Mouse (Mus musculus) limb, embryonic 11.5 days (tissue): Measurements from ENCODE around the gene Awat1. TPM values are rescaled to one million over a fixed set of nuclear protein-coding genes. Genes with fewer than 3 reads are reported as not detected.
A peak's percentile ranks its signal among the peaks of the same experiment; 100 is the strongest.

Experiments used
- ATAC-seq: fragments of 200-750 bp; cut with Nextera tagmentation; 2 replicates; pipeline ENCODE4 v1.8.0; 2017; ENCODE audit warnings: low read depth; ENCODE audit not compliant: insufficient number of reproducible peaks, low FRiP score, low TSS enrichment
- DNase-seq: peaks from one replicate; pipeline ENCODE4 v3.0.0-alpha.2; 2015; ENCODE audit warnings: low spot score
- H3K27ac ChIP-seq: fragments of 300-500 bp; sonication (generic); replicated peaks from 2 replicates; pipeline ENCODE4 v1.5.1; 2014; ENCODE audit warnings: low read depth, mild to moderate bottlenecking, low read length
- H3K27me3 ChIP-seq: fragments of 300-500 bp; sonication (generic); 2 replicates; pipeline ENCODE4 v1.6.1; 2014; ENCODE audit warnings: mild to moderate bottlenecking, low read length, mixed read lengths; ENCODE audit not compliant: control insufficient read depth, insufficient read depth
- H3K36me3 ChIP-seq: fragments of 300-500 bp; sonication (generic); 2 replicates; pipeline ENCODE4 v1.6.1; 2014; ENCODE audit warnings: mild to moderate bottlenecking, low read length, moderate library complexity, mixed read lengths; ENCODE audit not compliant: control insufficient read depth, insufficient read depth
- H3K4me1 ChIP-seq: fragments of 300-500 bp; sonication (generic); 2 replicates; pipeline ENCODE4 v1.6.1; 2014; ENCODE audit warnings: low read length, mixed read lengths; ENCODE audit not compliant: control insufficient read depth, insufficient read depth
- H3K4me2 ChIP-seq: fragments of 300-500 bp; sonication (generic); 2 replicates; pipeline ENCODE4 v1.6.1; 2014; ENCODE audit warnings: low read depth, mild to moderate bottlenecking, moderate library complexity; ENCODE audit not compliant: severe bottlenecking
- H3K4me3 ChIP-seq: fragments of 300-500 bp; sonication (generic); 2 replicates; pipeline ENCODE4 v1.5.1; 2014; ENCODE audit warnings: low read depth, low read length
- H3K9ac ChIP-seq: fragments of 300-500 bp; sonication (generic); 2 replicates; pipeline ENCODE4 v1.6.1; 2014; ENCODE audit warnings: mild to moderate bottlenecking, low read length
- H3K9me3 ChIP-seq: fragments of 300-500 bp; sonication (generic); 2 replicates; pipeline ENCODE4 v1.6.1; 2016; ENCODE audit warnings: low read length; ENCODE audit not compliant: control insufficient read depth
- WGBS: fragments of 180-500 bp; shearing (Covaris S2); extraction: QIAGEN DNeasy Blood & Tissue Kit; methylation state at CpG from one replicate; pipeline ENCODE4 v1.1.7; 2014; 5-methylcytosine and 5-hydroxymethylcytosine counted together
- polyA plus RNA-seq: library from polyadenylated mRNA; unstranded; fragments of >200 nt; fragmentation: Nextera tagmentation; extraction: Ambion mirVana; gene quantifications from 2 replicates; pipeline ENCODE4 v1.2.1, GENCODE M21; 2014

The Awat1 gene
- polyA plus RNA-seq, 1 experiment from 2014 or later = not detected

DNA sequence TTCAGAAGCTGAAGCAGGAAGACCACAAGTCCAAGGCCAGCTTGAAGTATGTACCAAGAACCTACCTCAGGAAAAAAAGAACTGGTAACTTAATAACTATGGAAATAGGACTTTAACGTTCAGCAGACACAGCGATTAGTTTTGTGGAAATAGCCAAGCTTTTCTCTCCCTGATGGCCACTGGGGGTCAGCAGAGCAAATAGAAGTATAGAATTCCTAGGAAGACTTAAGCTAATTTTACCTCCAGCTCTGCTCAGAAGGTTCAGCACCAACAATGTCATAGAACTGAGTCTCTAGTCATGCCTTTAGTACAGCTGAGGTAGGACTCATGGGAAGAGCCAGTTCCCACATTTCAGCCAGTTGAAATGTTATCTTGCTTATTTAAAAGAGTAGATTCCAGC, 49.3 kb downstream of the Awat1 start:
- H3K27ac ChIP-seq = no peak overlapping the region
- H3K27me3 ChIP-seq = peaks cover 7% of the 10 kb centered on the region

DNA sequence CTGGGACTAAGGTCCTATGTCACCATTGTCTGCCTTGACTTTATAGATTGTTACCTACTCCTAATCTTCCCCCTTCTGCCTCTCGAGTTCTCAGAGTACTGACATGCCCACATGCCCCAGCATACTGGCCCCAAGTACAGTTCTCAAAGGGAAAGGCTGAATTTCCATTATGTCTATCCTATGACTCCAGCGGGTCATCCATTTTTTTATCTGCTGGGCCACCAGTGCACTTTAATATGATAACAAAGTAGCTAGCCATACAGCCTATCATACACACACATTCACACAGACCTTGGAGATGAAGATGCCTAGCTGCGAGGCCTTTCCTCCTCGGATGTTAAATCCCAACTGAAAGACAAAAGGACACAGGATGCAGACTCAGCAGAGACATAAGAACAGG, 52.2 kb downstream of the Awat1 start:
- DNase-seq (no peak), ATAC-seq (no peak)
- H3K4me3 ChIP-seq = no peak overlapping the region
- no peak overlapping the region for H3K27ac ChIP-seq
- H3K36me3 ChIP-seq = no peaks in the 10 kb centered on the region
- H3K4me1 ChIP-seq = no peaks in the 10 kb centered on the region
- H3K9me3 ChIP-seq = no peaks in the 10 kb centered on the region
- no peak overlapping the region for H3K9ac ChIP-seq
- H3K4me2 ChIP-seq = no peak overlapping the region
- 94% methylated on average over 4 of the region's 4 CpGs for WGBS
- H3K27me3 ChIP-seq = peaks cover 5% of the 10 kb centered on the region

More for the DNA sequence above, 49.3 kb downstream of the Awat1 start:
- Histone ChIP-seq H3K36me3 (no peaks in the 10 kb centered on the region), H3K4me3 (no peak overlapping the region), H3K9ac (no peak overlapping the region), H3K4me2 (no peak overlapping the region), H3K9me3 (no peaks in the 10 kb centered on the region), H3K4me1 (no peaks in the 10 kb centered on the region)
- WGBS = 79% methylated on average over 2 of the region's 2 CpGs
- ATAC-seq (no peak), DNase-seq (no peak)

DNA sequence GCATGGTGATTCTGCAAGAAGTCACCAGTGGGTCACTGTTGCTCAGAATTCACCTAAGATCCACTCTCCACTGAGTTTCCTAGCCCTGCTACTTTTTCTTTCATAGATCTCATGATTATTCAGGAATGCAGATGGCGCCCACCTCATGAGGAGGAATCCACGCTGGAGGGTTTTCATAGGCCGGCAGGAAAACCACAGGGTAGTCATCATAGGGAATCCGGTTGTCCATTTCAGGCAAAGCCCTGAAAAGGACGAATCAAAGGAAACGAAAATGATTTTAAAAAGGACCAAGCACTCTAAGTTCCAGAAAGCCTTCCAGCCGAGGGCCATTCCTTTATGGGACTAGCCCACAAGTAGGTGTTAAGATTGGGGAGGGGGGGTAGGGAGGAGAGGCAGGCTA, 53.1 kb downstream of the Awat1 start:
- H3K4me1 ChIP-seq = no peaks in the 10 kb centered on the region
- ATAC-seq = 0 out of 2 replicates have a peak, but pooled peaks have one; percentile 12
- WGBS = 40% methylated on average over 7 of the region's 7 CpGs

DNA sequence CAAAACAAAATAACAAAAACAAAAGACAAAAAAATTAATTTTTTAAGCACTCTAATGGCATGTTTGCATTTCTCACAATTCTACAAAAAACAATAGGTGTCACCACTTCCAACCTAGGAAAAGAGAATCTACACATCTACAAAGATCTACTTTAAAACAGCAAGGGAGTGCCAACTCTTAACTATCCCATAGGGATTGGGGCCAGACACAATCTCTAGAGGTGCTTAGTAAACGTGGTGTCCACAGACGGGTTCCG, 53.4 kb downstream of the Awat1 start, which contains the start of gene Kif4:
Kif4 (plus strand) TSS at position 192 of the 256 bp plus-strand sequence.
- peak within 1 kb of the TSS; percentile 75 for H3K9ac ChIP-seq
- peak within 1 kb of the TSS; percentile 42 for H3K4me3 ChIP-seq
- ATAC-seq (no peak), DNase-seq (no peak)
- H3K9me3 ChIP-seq = no peaks in the 10 kb centered on the region
- peak within 1 kb of the TSS; percentile 50 for H3K4me2 ChIP-seq
- peaks cover 5% of the 10 kb centered on the region for H3K27me3 ChIP-seq
- WGBS = 35% methylated on average over 3 of the region's 3 CpGs
- no peaks in the 10 kb centered on the region for H3K4me1 ChIP-seq
- H3K27ac ChIP-seq = peak within 1 kb of the TSS; percentile 9; the same call in 1 of the 2 replicates
- H3K36me3 ChIP-seq = no peaks in the 10 kb centered on the region

More for the DNA sequence above, 53.1 kb downstream of the Awat1 start:
- DNase-seq = no peak
- Histone ChIP-seq H3K9me3 (no peaks in the 10 kb centered on the region), H3K36me3 (no peaks in the 10 kb centered on the region), H3K4me3 (peak overlapping the region; percentile 42), H3K4me2 (peak overlapping the region; percentile 50), H3K27ac (no peak overlapping the region), H3K27me3 (peaks cover 5% of the 10 kb centered on the region), H3K9ac (0 out of 2 replicates have a peak overlapping the region, but pooled peaks have one; percentile 30)

DNA sequence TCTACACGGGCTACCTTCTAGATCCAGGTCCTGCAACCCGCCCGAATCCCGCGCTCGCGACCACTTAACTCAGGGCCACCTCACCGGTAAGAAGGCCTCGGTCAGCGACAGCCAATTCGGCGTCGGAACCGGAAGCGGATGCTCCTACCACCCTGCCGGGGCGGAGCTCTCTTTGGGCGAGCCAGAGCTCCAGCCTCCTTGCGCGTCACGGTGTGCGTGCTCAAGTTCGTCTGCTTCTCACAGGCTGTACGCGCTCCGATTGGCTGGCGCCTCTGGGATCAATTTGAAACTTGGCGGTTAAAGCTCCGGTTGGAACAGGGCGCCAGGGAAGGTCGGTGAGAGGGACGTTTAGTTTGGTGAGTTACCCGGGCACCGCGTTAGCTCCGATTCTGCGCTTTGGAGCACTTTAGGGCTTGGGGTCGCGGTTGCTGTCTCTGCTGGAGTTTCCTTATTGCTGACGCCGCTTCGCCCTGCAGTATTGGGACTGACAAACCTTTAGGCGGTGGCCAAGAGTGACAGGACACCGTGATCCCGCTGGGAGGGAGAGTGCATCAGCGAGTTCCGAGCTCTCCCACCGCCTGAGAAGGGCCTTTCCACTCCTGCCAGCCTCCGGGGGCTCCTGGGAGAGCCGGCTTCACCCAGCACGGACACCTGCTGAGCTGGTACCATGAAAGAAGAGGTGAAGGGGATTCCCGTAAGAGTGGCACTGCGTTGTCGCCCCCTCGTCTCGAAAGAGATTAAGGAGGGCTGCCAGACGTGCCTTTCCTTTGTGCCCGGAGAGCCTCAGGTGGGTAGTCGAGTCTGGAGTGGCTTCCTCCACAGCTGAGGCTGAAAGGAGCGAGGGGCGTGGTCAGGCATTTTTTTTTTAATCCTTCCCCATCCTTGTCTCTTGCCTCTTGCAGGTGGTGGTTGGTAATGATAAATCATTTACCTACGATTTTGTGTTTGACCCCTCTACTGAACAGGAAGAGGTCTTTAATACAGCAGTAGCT, 54.0 kb downstream of the Awat1 start, which contains the start of gene Pdzd11:
Pdzd11 (minus strand) TSS at position 767 of the 992 bp plus-strand sequence.
- Histone ChIP-seq H3K9me3 (no peaks in the 10 kb centered on the region), H3K27ac (peak within 1 kb of the TSS; percentile 9; the same call in 1 of the 2 replicates), H3K27me3 (peaks cover 5% of the 10 kb centered on the region), H3K36me3 (no peaks in the 10 kb centered on the region), H3K4me2 (peak within 1 kb of the TSS; percentile 50), H3K4me3 (peak within 1 kb of the TSS; percentile 42), H3K4me1 (no peaks in the 10 kb centered on the region), H3K9ac (peak within 1 kb of the TSS; percentile 75)
- ATAC-seq (peak; percentile 98), DNase-seq (peak; percentile 90)
- WGBS = 22% methylated on average over 61 of the region's 62 CpGs

Other genes starting within 250 kb of the Awat1 start
- not detected in 2 replicates for gene Otud6a, start 143.2 kb upstream of the Awat1 start, polyA plus RNA-seq
- 0.41 and 1.0 TPM in 2 replicates for gene Awat2, start 129.5 kb upstream of the Awat1 start, polyA plus RNA-seq
- 44.2 and 47.3 TPM in 2 replicates for gene Igbp1, start 78.0 kb upstream of the Awat1 start, polyA plus RNA-seq
- gene Dgat2l6, start 47.4 kb upstream of the Awat1 start, polyA plus RNA-seq = not detected in 2 replicates
- gene P2ry4, start 22.6 kb downstream of the Awat1 start, polyA plus RNA-seq = not detected in 2 replicates
- not detected in 2 replicates for gene Arr3, start 33.2 kb downstream of the Awat1 start, polyA plus RNA-seq
- 47.9 and 48.2 TPM in 2 replicates for gene Kif4, start 53.5 kb downstream of the Awat1 start, polyA plus RNA-seq
- 116 and 118 TPM in 2 replicates for gene Pdzd11, start 54.3 kb downstream of the Awat1 start, polyA plus RNA-seq
- gene Gdpd2, start 157.6 kb downstream of the Awat1 start, polyA plus RNA-seq = 1.3 and 1.6 TPM in 2 replicates
- 6.0 and 11.4 TPM in 2 replicates for gene Dlg3, start 195.5 kb downstream of the Awat1 start, polyA plus RNA-seq